ENCODE assay signal across 8 mouse cellular contexts in genomic region chr19:29641055-29641454, GRCm38 (mm10). TPM values are rescaled to one million over a fixed set of nuclear protein-coding genes. Genes with fewer than 3 reads are reported as not detected.
DNase-seq lines count a peak whose midpoint lies in the region; ATAC-seq and TF ChIP-seq lines count a peak whose summit lies in the region.

No protein-coding gene starts in this region.

- no peaks in the 10 kb centered on the region for H3K36me3 ChIP-seq in kidney, adult 2 months (ENCODE audit: control insufficient read depth, insufficient read depth, low read length)
- H3K36me3 ChIP-seq in embryonic facial prominence, embryonic 10.5 days (replicated peaks) = peaks cover 37% of the 10 kb centered on the region
- peaks cover 14% of the 10 kb centered on the region for H3K36me3 ChIP-seq in kidney, embryonic 16.5 days (ENCODE audit: insufficient read depth, low read length)

- TF ChIP-seq CTCF in kidney, adult 2 months (conservative IDR thresholded peaks at IDR 0.05; ENCODE audit: insufficient read depth, insufficient read length, low read depth, low read length) = no peak

- H3K4me1 ChIP-seq in kidney, adult 2 months (ENCODE audit: control insufficient read depth, insufficient read depth, low read length) = peaks cover 4% of the 10 kb centered on the region
- peaks cover 30% of the 10 kb centered on the region for H3K4me1 ChIP-seq in embryonic facial prominence, embryonic 10.5 days
- peaks cover 24% of the 10 kb centered on the region for H3K4me1 ChIP-seq in kidney, embryonic 16.5 days (ENCODE audit: insufficient read depth, low read length)

- H3K9me3 ChIP-seq in embryonic facial prominence, embryonic 10.5 days = no peaks in the 10 kb centered on the region
- H3K9me3 ChIP-seq in kidney, embryonic 16.5 days (ENCODE audit: low read length) = peaks cover 4% of the 10 kb centered on the region; the same call in 1 of the 2 replicates

- no peak overlapping the region for H3K4me3 ChIP-seq in kidney, adult 2 months (ENCODE audit: insufficient read depth, low read depth, low read length)
- peak overlapping the region; percentile 13; the same call in 1 of the 2 replicates for H3K4me3 ChIP-seq in embryonic facial prominence, embryonic 10.5 days
- peak overlapping the region; percentile 20 for H3K4me3 ChIP-seq in kidney, embryonic 16.5 days (ENCODE audit: low read length)

- peak; percentile 54 for DNase-seq in kidney, adult 2 months
- no peak for DNase-seq in kidney, adult 8-10 months
- DNase-seq in embryonic facial prominence, embryonic 10.5 days (ENCODE audit: low spot score) = peak; percentile 62
- DNase-seq in mesoderm, embryonic 11.5 days (ENCODE audit: low read depth, low spot score) = peak; percentile 44
- no peak for DNase-seq in cerebellum, adult 9-10 months
- no peak for DNase-seq in ovary, postnatal 14 days (ENCODE audit: low spot score)
- no peak for DNase-seq in cerebellum, postnatal 4 days (ENCODE audit: low spot score in 2 of 2)

- ATAC-seq in kidney, embryonic 16.5 days (ENCODE audit: low FRiP score, low TSS enrichment) = peak; percentile 76

- peak overlapping the region; percentile 40 for H3K4me2 ChIP-seq in kidney, embryonic 16.5 days (replicated peaks; ENCODE audit: low read depth, low read length)

- no peaks in the 10 kb centered on the region for H3K27me3 ChIP-seq in kidney, adult 2 months (replicated peaks; ENCODE audit: control insufficient read depth, insufficient read depth, low read length)
- no peaks in the 10 kb centered on the region for H3K27me3 ChIP-seq in embryonic facial prominence, embryonic 10.5 days (replicated peaks; ENCODE audit: low read depth, poor library complexity, severe bottlenecking)
- no peaks in the 10 kb centered on the region for H3K27me3 ChIP-seq in kidney, embryonic 16.5 days (ENCODE audit: insufficient read depth, low read length)

- 26% methylated on average over 9 of the region's 9 CpGs for WGBS in kidney, adult 2 months
- 38% methylated on average over 9 of the region's 9 CpGs for WGBS in embryonic facial prominence, embryonic 10.5 days
- 17% methylated on average over 8 of the region's 9 CpGs for WGBS in kidney, embryonic 16.5 days

- TF ChIP-seq POLR2A in kidney, adult 2 months (IDR thresholded peaks at IDR 0.05; ENCODE audit: low read depth, low read length) = no peak

- peak overlapping the region; percentile 20; the same call in 1 of the 2 replicates for H3K27ac ChIP-seq in kidney, adult 2 months (ENCODE audit: insufficient read depth, low read depth, low read length)
- peak overlapping the region; percentile 73 for H3K27ac ChIP-seq in embryonic facial prominence, embryonic 10.5 days (replicated peaks)
- peak overlapping the region; percentile 58 for H3K27ac ChIP-seq in kidney, embryonic 16.5 days (ENCODE audit: low read length)

- peak overlapping the region; percentile 20; the same call in 1 of the 2 replicates for H3K9ac ChIP-seq in kidney, embryonic 16.5 days (replicated peaks; ENCODE audit: low read length)

RNA-seq across cellular contexts. Expression of gene Ermp1, which starts 7.2 kb away (rescaled TPM):
- polyA plus RNA-seq in kidney, adult 2 months (2012; rRNA removed) = 23.9 and 31.5 TPM in 2 replicates
- 16.9 and 17.7 TPM in 2 replicates for polyA plus RNA-seq in embryonic facial prominence, embryonic 10.5 days (2016; fragmentation: Nextera tagmentation; extraction: Ambion mirVana)
- 24.8 and 25.1 TPM in 2 replicates for polyA plus RNA-seq in kidney, embryonic 16.5 days (2015; fragmentation: Nextera tagmentation; extraction: Ambion mirVana)

RNA-seq across cellular contexts. Expression of gene Mlana, which starts 56.6 kb away (rescaled TPM):
- not detected in 2 replicates for polyA plus RNA-seq in kidney, adult 2 months (2012; rRNA removed)
- 0.21 and 0.50 TPM in 2 replicates for polyA plus RNA-seq in embryonic facial prominence, embryonic 10.5 days (2016; fragmentation: Nextera tagmentation; extraction: Ambion mirVana)
- not detected in 2 replicates for polyA plus RNA-seq in kidney, embryonic 16.5 days (2015; fragmentation: Nextera tagmentation; extraction: Ambion mirVana)

Comparison
In these comparisons a context has a peak if more than half of its experiments do, and no peak if none do; other contexts are left out.
1. DNase-seq: peak in kidney, adult 2 months (single experiment), embryonic facial prominence, embryonic 10.5 days (single experiment) and mesoderm, embryonic 11.5 days (single experiment); none in kidney, adult 8-10 months (0 of 2), cerebellum, adult 9-10 months (single experiment), ovary, postnatal 14 days (single experiment) and cerebellum, postnatal 4 days (0 of 2).
2. H3K27ac ChIP-seq: peak in every context shown above with its lines; median percentile 73 in embryonic facial prominence, embryonic 10.5 days; 58 in kidney, embryonic 16.5 days; 20 in kidney, adult 2 months.